ENCODE assay signal across 11 mouse cellular contexts in genomic region chr12:69419017-69419605, GRCm38 (mm10). TPM values are rescaled to one million over a fixed set of nuclear protein-coding genes. Genes with fewer than 3 reads are reported as not detected.
DNase-seq lines count a peak whose midpoint lies in the region; ATAC-seq and TF ChIP-seq lines count a peak whose summit lies in the region.
"Had no signal": no experiment of that assay in that cellular context is flagged by ENCODE, and none has a peak within 500 bp of the region (broad histone marks: within the 10 kb centered on the region; RNA-seq: fewer than 3 reads in every experiment).

No protein-coding gene starts in this region.

- H3K9ac ChIP-seq in forebrain, postnatal 0 days, result no peak overlapping the region
- H3K9ac ChIP-seq: heart, embryonic 13.5 days; midbrain, embryonic 12.5 days had no signal

- H3K4me2 ChIP-seq in forebrain, postnatal 0 days (ENCODE audit: low read depth), result no peak overlapping the region
- H3K4me2 ChIP-seq: heart, embryonic 13.5 days; midbrain, embryonic 12.5 days had no signal

- no peak for TF ChIP-seq CTCF in forebrain, postnatal 0 days (IDR thresholded peaks at IDR 0.05; ENCODE audit: low read depth)
- TF ChIP-seq CTCF in thymus, adult 2 months (IDR thresholded peaks at IDR 0.05; ENCODE audit: borderline replicate concordance, control insufficient read depth, extremely low read depth, insufficient read depth, low read length, poor library complexity), result no peak

- peak; percentile 6 for DNase-seq in forebrain, postnatal 0 days
- DNase-seq in forebrain, embryonic 10.5 days (ENCODE audit: extremely low spot score, low spot score), result no peak
- peak; percentile 24 for DNase-seq in lung, postnatal 10 days
- DNase-seq in lung, postnatal 25 days (ENCODE audit: low spot score), result no peak
- peak; percentile 85 for DNase-seq in NIH3T3 (ENCODE audit: low read depth)
- DNase-seq in kidney, postnatal 4 days, result peak; percentile 46 to 62
- DNase-seq in thymus, adult 2 months, result no peak
- DNase-seq in spleen, postnatal 36 days (ENCODE audit: low spot score in 2 of 2), result no peak
- DNase-seq: thymus, postnatal 14 days had no signal

- no peaks in the 10 kb centered on the region for H3K9me3 ChIP-seq in forebrain, postnatal 0 days (ENCODE audit: low read length)
- peaks cover 18% of the 10 kb centered on the region for H3K9me3 ChIP-seq in forebrain, embryonic 10.5 days
- H3K9me3 ChIP-seq: heart, embryonic 13.5 days; midbrain, embryonic 12.5 days had no signal

- WGBS in forebrain, postnatal 0 days, result 82% methylated on average over 14 of the region's 14 CpGs
- 90% methylated on average over 14 of the region's 14 CpGs for WGBS in forebrain, embryonic 10.5 days
- 54% methylated on average over 14 of the region's 14 CpGs for WGBS in thymus, adult 2 months

- no peak for TF ChIP-seq POLR2A in thymus, adult 2 months (IDR thresholded peaks at IDR 0.05; ENCODE audit: control insufficient read depth, extremely low read depth, insufficient read depth, low read length, poor library complexity)

- no peaks in the 10 kb centered on the region for H3K4me1 ChIP-seq in forebrain, postnatal 0 days (ENCODE audit: insufficient read depth)
- H3K4me1 ChIP-seq in forebrain, embryonic 10.5 days, result peaks cover 11% of the 10 kb centered on the region
- H3K4me1 ChIP-seq in thymus, adult 2 months (replicated peaks; ENCODE audit: control insufficient read depth, insufficient read depth, low read length), result peaks cover 20% of the 10 kb centered on the region
- H3K4me1 ChIP-seq: midbrain, embryonic 12.5 days had no signal

- ATAC-seq in forebrain, postnatal 0 days, result no peak

- H3K27ac ChIP-seq in forebrain, postnatal 0 days (ENCODE audit: low read depth, low read length), result no peak overlapping the region
- no peak overlapping the region for H3K27ac ChIP-seq in forebrain, embryonic 10.5 days
- no peak overlapping the region for H3K27ac ChIP-seq in thymus, adult 2 months (ENCODE audit: control insufficient read depth, insufficient read depth, low read length)
- H3K27ac ChIP-seq: heart, embryonic 13.5 days; midbrain, embryonic 12.5 days had no signal

- H3K4me3 ChIP-seq in forebrain, postnatal 0 days (ENCODE audit: low read depth, low read length), result no peak overlapping the region
- H3K4me3 ChIP-seq in forebrain, embryonic 10.5 days, result no peak overlapping the region
- no peak overlapping the region for H3K4me3 ChIP-seq in thymus, adult 2 months (ENCODE audit: control insufficient read depth, insufficient read depth, low read length)
- H3K4me3 ChIP-seq: heart, embryonic 13.5 days; midbrain, embryonic 12.5 days had no signal

- H3K27me3 ChIP-seq in forebrain, postnatal 0 days (ENCODE audit: insufficient read depth, low read length), result no peaks in the 10 kb centered on the region
- no peaks in the 10 kb centered on the region for H3K27me3 ChIP-seq in forebrain, embryonic 10.5 days (ENCODE audit: poor library complexity, severe bottlenecking)
- no peaks in the 10 kb centered on the region for H3K27me3 ChIP-seq in thymus, adult 2 months (ENCODE audit: control insufficient read depth, insufficient read depth, low read length)
- H3K27me3 ChIP-seq: heart, embryonic 13.5 days; midbrain, embryonic 12.5 days had no signal

- H3K36me3 ChIP-seq in forebrain, postnatal 0 days (ENCODE audit: insufficient read depth), result no peaks in the 10 kb centered on the region
- H3K36me3 ChIP-seq in forebrain, embryonic 10.5 days (replicated peaks), result peaks cover 3% of the 10 kb centered on the region; the same call in 1 of the 2 replicates
- no peaks in the 10 kb centered on the region for H3K36me3 ChIP-seq in thymus, adult 2 months (ENCODE audit: control insufficient read depth, insufficient read depth, low read length)
- H3K36me3 ChIP-seq: heart, embryonic 13.5 days; midbrain, embryonic 12.5 days had no signal

RNA-seq across cellular contexts. Expression of gene Gm9887, which starts 46.9 kb away (rescaled TPM):
- total RNA-seq in forebrain, postnatal 0 days (2014; rRNA removed), result 1.6 and 1.8 TPM in 2 replicates
- 1.1 and 1.8 TPM in 2 replicates for polyA plus RNA-seq in forebrain, postnatal 0 days (2015; fragmentation: Nextera tagmentation; extraction: Ambion mirVana)
- polyA plus RNA-seq in forebrain, embryonic 10.5 days (2016; fragmentation: Nextera tagmentation; extraction: Ambion mirVana), result 0.84 and 1.2 TPM in 2 replicates
- 1.1 and 2.8 TPM in 2 replicates for polyA plus RNA-seq in thymus, adult 2 months (2012; rRNA removed)

RNA-seq across cellular contexts. Expression of gene Arf6, which starts 47.2 kb away (rescaled TPM):
- 108 and 110 TPM in 2 replicates for total RNA-seq in forebrain, postnatal 0 days (2014; rRNA removed)
- polyA plus RNA-seq in forebrain, postnatal 0 days (2015; fragmentation: Nextera tagmentation; extraction: Ambion mirVana), result 52.9 and 56.3 TPM in 2 replicates
- 32.6 and 33.5 TPM in 2 replicates for polyA plus RNA-seq in forebrain, embryonic 10.5 days (2016; fragmentation: Nextera tagmentation; extraction: Ambion mirVana)
- 226 and 341 TPM in 2 replicates for polyA plus RNA-seq in thymus, adult 2 months (2012; rRNA removed)

Comparison
In these comparisons a context has a peak if more than half of its experiments do, and no peak if none do; other contexts are left out.
1. DNase-seq: peak in forebrain, postnatal 0 days (single experiment), lung, postnatal 10 days (single experiment), NIH3T3 (single experiment) and kidney, postnatal 4 days (2 of 2); none in forebrain, embryonic 10.5 days (single experiment), lung, postnatal 25 days (single experiment), thymus, adult 2 months (single experiment) and spleen, postnatal 36 days (0 of 2).